Mouse (Mus musculus) megakaryocyte, embryonic 14.5 days (primary cell): Measurements from ENCODE around the gene Otud4.

ENCODE experiments used
- FLI1 ChIP-seq: IDR thresholded peaks from 2 replicates; pipeline ENCODE4 v1.6.1; 2012; ENCODE audit warnings: low read length, inconsistent platforms, mixed read lengths
- GATA1 ChIP-seq: IDR thresholded peaks from 3 replicates; pipeline ENCODE4 v1.6.1; 2012; ENCODE audit warnings: mixed read lengths, low read length, inconsistent platforms, borderline replicate concordance

DNA sequence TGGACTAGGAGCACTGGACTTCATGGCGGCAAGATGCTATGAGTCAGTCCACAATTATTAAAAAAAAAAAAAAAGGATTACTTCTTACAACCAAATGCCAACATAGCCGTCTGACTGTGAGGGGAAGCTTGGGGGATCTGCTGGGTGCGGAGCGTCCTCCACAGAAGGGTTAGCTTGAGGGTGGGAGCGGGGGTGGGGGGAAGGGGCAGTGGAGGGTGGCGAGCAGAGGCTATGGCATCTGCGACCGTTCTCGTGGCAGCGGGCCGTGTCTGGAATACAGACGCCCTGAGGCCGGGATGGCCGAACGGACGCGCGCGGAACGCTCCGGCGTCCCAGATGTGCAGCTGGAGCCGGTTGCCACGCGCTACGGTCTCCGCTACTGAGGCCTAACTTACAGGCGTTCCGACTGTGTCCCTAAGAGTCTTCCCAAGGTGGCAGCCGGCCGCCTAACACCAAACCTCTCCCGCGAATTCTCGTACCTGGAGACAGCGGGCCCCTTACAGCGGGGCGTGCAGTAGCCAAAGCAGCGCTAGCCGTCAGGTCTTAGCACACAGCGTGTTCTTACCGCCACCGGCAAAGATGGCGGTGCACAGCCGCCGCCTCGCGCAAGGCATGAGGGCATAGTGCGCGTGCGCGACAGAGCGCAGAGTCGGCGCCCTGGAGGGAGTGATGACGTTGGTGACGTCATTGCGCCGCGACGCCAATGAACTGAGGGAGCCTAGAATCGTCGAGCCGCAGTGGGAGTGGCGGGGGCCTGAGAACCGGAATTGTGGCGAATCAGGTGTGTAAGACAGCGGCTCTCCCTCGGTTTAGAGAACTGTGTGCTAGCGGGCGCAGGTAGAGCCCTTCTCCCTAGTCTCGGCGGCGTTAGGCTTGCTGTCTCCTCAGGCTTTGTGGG, 71.9 kb downstream of the Otud4 start, which contains the start of the genes Abce1 and Anapc10:
- TF ChIP-seq GATA1 (no peak), FLI1 (no peak)
